Mouse (Mus musculus): ENCODE results near the gene Med14.

- TF ChIP-seq CTCF (IDR thresholded peaks at IDR 0.05; ENCODE audit: extremely low read depth, insufficient read depth, insufficient read length, insufficient replicate concordance) (no peak), POLR2A (IDR thresholded peaks at IDR 0.05; ENCODE audit: low read depth, low read length) (no peak)
Measured at GRCm38 (mm10) chrX:12686910-12687309, 75.0 kb downstream of the Med14 start.
